Mouse (Mus musculus): ENCODE results near the gene Rrm2. TPM values are rescaled to one million over a fixed set of nuclear protein-coding genes. Genes with fewer than 3 reads are reported as not detected.

Gene Rrm2
- polyA plus RNA-seq, 2 experiments = 139 to 388 TPM

DNA sequence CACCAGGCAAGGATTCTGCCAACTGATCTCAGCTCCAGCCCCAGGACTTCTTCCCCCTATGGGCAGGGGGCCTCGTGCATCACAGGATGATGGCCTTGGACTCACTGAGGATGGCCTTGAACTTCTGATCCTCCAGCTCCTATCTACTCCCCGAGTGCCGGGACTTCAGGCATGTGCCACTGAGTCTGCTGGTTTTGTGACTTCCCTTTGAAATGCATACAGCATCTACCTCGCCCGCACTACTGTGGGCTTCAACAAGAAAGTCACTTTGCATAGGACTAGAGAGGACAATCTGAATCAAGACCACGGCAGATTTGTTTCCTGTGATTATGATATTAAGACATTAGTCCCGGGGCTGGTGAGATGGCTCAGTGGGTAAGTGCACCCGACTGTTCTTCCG, 47.4 kb downstream of the Rrm2 start:
- Histone ChIP-seq H3K4me2 (ENCODE audit: low read depth) (no peak overlapping the region), H3K4me3 (ENCODE audit: insufficient read depth in 1 of 2, low read depth in 2 of 2, low read length in 2 of 2) (no peak overlapping the region), H3K27ac (no peak overlapping the region), H3K36me3 (replicated peaks; ENCODE audit: control insufficient read depth, insufficient read depth, low read depth) (no peaks in the 10 kb centered on the region), H3K9me3 (ENCODE audit: control insufficient read depth, low read length) (no peaks in the 10 kb centered on the region), H3K4me1 (replicated peaks; ENCODE audit: control insufficient read depth in 2 of 2, insufficient read depth in 2 of 2, low read length in 1 of 2) (peaks cover 0 to 4% of the 10 kb centered on the region in 2 experiments; a peak in 1 of 4 replicates), H3K9ac (replicated peaks) (no peak overlapping the region), H3K27me3 (ENCODE audit: control insufficient read depth, insufficient read depth, low read length) (no peaks in the 10 kb centered on the region)
- DNase-seq (ENCODE audit: low read depth in 3 of 3, low spot score in 3 of 3) (no peak), ATAC-seq (ENCODE audit: insufficient read depth) (no peak)
- TF ChIP-seq CTCF (IDR thresholded peaks at IDR 0.05; ENCODE audit: low read depth) = no peak
- no peak for TF ChIP-seq EP300 (IDR thresholded peaks at IDR 0.05; ENCODE audit: low read depth)
- WGBS (ENCODE audit: insufficient replicate concordance) = 73% methylated on average over 9 of the region's 9 CpGs

DNA sequence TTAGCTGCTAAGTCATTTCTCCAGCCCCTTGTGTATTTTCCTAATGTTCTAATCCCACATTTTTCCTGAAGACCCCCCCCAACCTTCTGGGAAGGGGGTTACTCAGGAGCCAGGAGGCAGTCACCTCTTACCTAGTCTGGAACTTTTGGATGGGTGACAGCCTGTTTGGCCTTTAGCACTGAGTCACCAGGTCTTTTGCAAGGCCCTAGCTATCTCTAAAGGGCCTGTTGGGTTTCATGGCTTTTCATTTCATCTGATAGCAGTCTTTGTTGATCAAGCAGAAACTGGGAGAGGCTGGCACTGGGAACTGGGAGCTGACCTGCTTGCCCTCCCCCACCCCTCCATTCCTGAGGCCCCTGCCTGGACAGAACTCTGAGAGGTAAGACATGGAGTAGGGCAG, 49.3 kb downstream of the Rrm2 start:
- ATAC-seq (ENCODE audit: insufficient read depth) = no peak

DNA sequence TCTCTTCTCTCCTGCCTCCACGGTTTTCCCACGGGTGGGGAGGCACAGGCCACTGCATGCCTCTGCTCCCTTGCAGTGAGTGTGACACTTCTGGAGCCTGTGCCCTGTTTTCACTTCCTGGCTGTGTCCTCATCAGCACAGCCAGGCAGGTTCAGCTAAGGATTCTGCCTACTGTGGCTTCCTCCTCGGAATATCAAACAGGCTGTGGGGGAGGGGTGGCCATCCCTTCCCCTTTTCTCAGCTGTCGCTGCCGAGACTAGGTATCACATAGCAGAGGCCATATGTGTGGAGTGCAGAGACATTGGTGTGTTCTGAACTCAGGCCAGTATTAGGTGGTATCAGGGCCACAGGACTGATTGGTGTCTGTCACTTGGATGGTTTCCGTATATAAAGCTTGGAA, 50.3 kb downstream of the Rrm2 start:
- 13% methylated on average over 6 of the region's 6 CpGs for WGBS (ENCODE audit: insufficient replicate concordance)
- no peak overlapping the region for H3K27ac ChIP-seq
- H3K4me2 ChIP-seq (ENCODE audit: low read depth) = no peak overlapping the region
- no peaks in the 10 kb centered on the region for H3K36me3 ChIP-seq (replicated peaks; ENCODE audit: control insufficient read depth, insufficient read depth, low read depth)
- no peaks in the 10 kb centered on the region for H3K27me3 ChIP-seq (ENCODE audit: control insufficient read depth, insufficient read depth, low read length)
- no peak for TF ChIP-seq CTCF (IDR thresholded peaks at IDR 0.05; ENCODE audit: low read depth)
- peaks cover 0 to 5% of the 10 kb centered on the region in 2 experiments; a peak in 1 of 4 replicates for H3K4me1 ChIP-seq (replicated peaks; ENCODE audit: control insufficient read depth in 2 of 2, insufficient read depth in 2 of 2, low read length in 1 of 2)
- no peak overlapping the region for H3K4me3 ChIP-seq (ENCODE audit: insufficient read depth in 1 of 2, low read depth in 2 of 2, low read length in 2 of 2)
- H3K9me3 ChIP-seq (ENCODE audit: control insufficient read depth, low read length) = no peaks in the 10 kb centered on the region
- DNase-seq (ENCODE audit: low read depth in 3 of 3, low spot score in 3 of 3) (no peak), ATAC-seq (ENCODE audit: insufficient read depth) (no peak)
- no peak overlapping the region for H3K9ac ChIP-seq (replicated peaks)

More for the DNA sequence above, 49.3 kb downstream of the Rrm2 start:
- no peak overlapping the region for H3K4me2 ChIP-seq (ENCODE audit: low read depth)
- H3K4me1 ChIP-seq (replicated peaks; ENCODE audit: control insufficient read depth in 2 of 2, insufficient read depth in 2 of 2, low read length in 1 of 2) = peaks cover 0 to 4% of the 10 kb centered on the region in 2 experiments; a peak in 1 of 4 replicates
- DNase-seq (ENCODE audit: low read depth in 3 of 3, low spot score in 3 of 3) = no peak
- H3K4me3 ChIP-seq (ENCODE audit: insufficient read depth in 1 of 2, low read depth in 2 of 2, low read length in 2 of 2) = no peak overlapping the region
- H3K27me3 ChIP-seq (ENCODE audit: control insufficient read depth, insufficient read depth, low read length) = no peaks in the 10 kb centered on the region
- TF ChIP-seq CTCF (IDR thresholded peaks at IDR 0.05; ENCODE audit: low read depth) (no peak), EP300 (IDR thresholded peaks at IDR 0.05; ENCODE audit: low read depth) (no peak)
- no peaks in the 10 kb centered on the region for H3K9me3 ChIP-seq (ENCODE audit: control insufficient read depth, low read length)
- no peak overlapping the region for H3K9ac ChIP-seq (replicated peaks)
- H3K27ac ChIP-seq = no peak overlapping the region
- H3K36me3 ChIP-seq (replicated peaks; ENCODE audit: control insufficient read depth, insufficient read depth, low read depth) = no peaks in the 10 kb centered on the region

DNA sequence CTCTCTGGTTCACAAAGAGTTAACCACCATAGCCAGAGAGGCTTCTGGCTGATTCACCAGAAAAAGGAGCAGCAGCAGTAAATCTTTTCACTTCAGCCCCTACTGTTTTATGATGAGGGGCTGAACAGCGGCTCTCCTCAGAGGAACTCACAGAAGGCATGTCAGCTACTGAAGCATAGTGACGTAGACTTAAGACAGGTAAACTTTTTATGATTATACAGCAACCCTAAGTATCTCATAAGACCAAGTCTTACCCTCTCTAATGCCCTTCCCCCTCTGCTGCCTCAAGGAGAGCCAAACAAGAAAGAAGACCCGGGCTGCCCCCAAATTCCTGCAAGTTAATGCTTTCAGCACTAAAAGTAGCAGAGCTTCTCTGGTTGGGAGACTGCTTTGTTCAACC, 54.2 kb downstream of the Rrm2 start:
- H3K4me2 ChIP-seq (ENCODE audit: low read depth) = no peak overlapping the region

More for the DNA sequence above, 54.2 kb downstream of the Rrm2 start:
- no peak overlapping the region for H3K27ac ChIP-seq
- DNase-seq (ENCODE audit: low read depth in 3 of 3, low spot score in 3 of 3) (no peak), ATAC-seq (ENCODE audit: insufficient read depth) (no peak)
- H3K4me1 ChIP-seq (replicated peaks; ENCODE audit: control insufficient read depth in 2 of 2, insufficient read depth in 2 of 2, low read length in 1 of 2) = peaks cover 0 to 8% of the 10 kb centered on the region in 2 experiments; a peak in 2 of 4 replicates
- H3K4me3 ChIP-seq (ENCODE audit: insufficient read depth in 1 of 2, low read depth in 2 of 2, low read length in 2 of 2) = no peak overlapping the region
- H3K9me3 ChIP-seq (ENCODE audit: control insufficient read depth, low read length) = no peaks in the 10 kb centered on the region
- WGBS (ENCODE audit: insufficient replicate concordance) = 22% methylated on average over 3 of the region's 3 CpGs
- H3K36me3 ChIP-seq (replicated peaks; ENCODE audit: control insufficient read depth, insufficient read depth, low read depth) = no peaks in the 10 kb centered on the region
- TF ChIP-seq EP300 (IDR thresholded peaks at IDR 0.05; ENCODE audit: low read depth) (no peak), CTCF (IDR thresholded peaks at IDR 0.05; ENCODE audit: low read depth) (no peak)
- H3K9ac ChIP-seq (replicated peaks) = no peak overlapping the region
- H3K27me3 ChIP-seq (ENCODE audit: control insufficient read depth, insufficient read depth, low read length) = no peaks in the 10 kb centered on the region

Other genes starting within 250 kb of the Rrm2 start
- gene Taf1b, start 209.9 kb upstream of the Rrm2 start, polyA plus RNA-seq (2012; rRNA removed) = 3.0 and 4.7 TPM in 2 replicates
- gene Taf1b, start 209.9 kb upstream of the Rrm2 start, polyA plus RNA-seq (2014; fragmentation: Nextera tagmentation; extraction: Ambion mirVana) = 9.3 TPM in 2 replicates
- 0.37 and 0.45 TPM in 2 replicates for gene Grhl1, start 136.0 kb upstream of the Rrm2 start, polyA plus RNA-seq (2012; rRNA removed)
- gene Grhl1, start 136.0 kb upstream of the Rrm2 start, polyA plus RNA-seq (2014; fragmentation: Nextera tagmentation; extraction: Ambion mirVana) = 0.20 and 0.43 TPM in 2 replicates
- gene Klf11, start 57.0 kb upstream of the Rrm2 start, polyA plus RNA-seq (2012; rRNA removed) = 5.4 TPM in 2 replicates
- gene Klf11, start 57.0 kb upstream of the Rrm2 start, polyA plus RNA-seq (2014; fragmentation: Nextera tagmentation; extraction: Ambion mirVana) = 6.9 and 7.7 TPM in 2 replicates
- 0.74 and 1.2 TPM in 2 replicates for gene Cys1, start 26.4 kb upstream of the Rrm2 start, polyA plus RNA-seq (2012; rRNA removed)
- 0.28 and 0.40 TPM in 2 replicates for gene Cys1, start 26.4 kb upstream of the Rrm2 start, polyA plus RNA-seq (2014; fragmentation: Nextera tagmentation; extraction: Ambion mirVana)
- 0.95 and 1.3 TPM in 2 replicates for gene Mboat2, start 122.6 kb downstream of the Rrm2 start, polyA plus RNA-seq (2012; rRNA removed)
- 3.6 and 4.0 TPM in 2 replicates for gene Mboat2, start 122.6 kb downstream of the Rrm2 start, polyA plus RNA-seq (2014; fragmentation: Nextera tagmentation; extraction: Ambion mirVana)

All from liver, embryonic 14.5 days (tissue).